Mouse (Mus musculus): ENCODE measurements around the gene Scgb3a1.

The Scgb3a1 gene

DNA sequence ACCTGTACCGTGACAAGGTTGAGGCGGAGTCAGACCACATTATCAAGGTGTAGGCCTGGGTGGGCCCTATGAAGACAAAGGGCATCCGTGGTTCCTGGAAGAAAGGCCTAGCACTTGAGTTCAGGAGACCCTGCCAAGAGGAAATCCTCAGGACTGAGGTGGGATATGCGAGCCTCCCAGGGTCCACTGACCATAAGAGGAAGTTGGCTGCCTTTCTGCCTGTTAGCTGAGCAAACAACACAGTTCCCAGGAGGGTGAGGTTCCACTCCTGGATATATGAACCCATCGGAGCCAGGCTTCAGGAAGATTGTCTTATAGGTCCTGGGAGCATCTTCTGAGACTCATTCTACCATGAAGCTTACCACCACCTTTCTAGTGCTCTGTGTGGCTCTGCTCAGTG is at the start of gene Scgb3a1:
Gene Scgb3a1, plus strand, starts transcription at position 301 of the 400 bp plus-strand sequence.
- DNase-seq (ENCODE audit: low read depth, low spot score): no peak

DNA sequence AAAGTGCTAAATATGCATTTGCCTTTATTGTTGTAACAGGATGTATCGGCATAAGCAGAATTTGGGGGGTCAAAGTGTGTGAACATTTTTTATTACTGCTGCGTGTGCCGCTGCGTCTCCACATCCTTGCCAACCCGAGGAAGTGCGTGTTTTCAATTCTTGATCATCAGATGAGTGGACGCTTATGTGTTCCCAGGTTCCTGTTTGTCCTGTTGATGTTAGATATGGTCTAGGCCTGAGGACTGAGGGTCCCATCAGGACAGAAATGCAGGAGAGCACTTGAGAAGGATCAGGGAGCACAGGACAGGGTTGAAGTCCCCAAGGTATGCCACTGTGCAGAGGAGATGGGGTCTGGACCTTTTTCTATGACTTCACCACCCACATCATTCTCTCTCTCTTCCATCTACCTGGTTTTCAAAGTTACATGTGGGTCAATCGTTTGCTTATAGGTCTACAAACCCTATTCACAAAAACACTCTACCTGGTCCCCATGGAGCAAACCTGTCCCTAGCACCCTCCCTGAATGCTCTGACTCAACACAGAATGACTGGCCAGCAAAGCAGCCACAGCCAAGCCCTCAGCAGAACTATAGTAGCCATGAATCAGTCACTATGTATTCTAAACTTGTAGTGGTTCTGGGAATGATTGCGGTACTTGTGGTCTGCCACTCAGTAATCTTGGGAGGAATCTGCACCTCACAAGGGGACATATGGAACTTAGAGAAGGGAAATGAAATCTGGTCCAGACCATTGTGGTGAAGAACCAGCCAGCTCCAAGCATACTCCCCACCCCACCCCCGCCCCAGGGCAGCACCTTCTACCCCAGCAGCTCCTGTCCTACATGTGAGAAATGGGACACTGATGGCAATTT is 47.3 kb upstream of the Scgb3a1 start:
- no peak for DNase-seq (ENCODE audit: low read depth, low spot score)

DNA sequence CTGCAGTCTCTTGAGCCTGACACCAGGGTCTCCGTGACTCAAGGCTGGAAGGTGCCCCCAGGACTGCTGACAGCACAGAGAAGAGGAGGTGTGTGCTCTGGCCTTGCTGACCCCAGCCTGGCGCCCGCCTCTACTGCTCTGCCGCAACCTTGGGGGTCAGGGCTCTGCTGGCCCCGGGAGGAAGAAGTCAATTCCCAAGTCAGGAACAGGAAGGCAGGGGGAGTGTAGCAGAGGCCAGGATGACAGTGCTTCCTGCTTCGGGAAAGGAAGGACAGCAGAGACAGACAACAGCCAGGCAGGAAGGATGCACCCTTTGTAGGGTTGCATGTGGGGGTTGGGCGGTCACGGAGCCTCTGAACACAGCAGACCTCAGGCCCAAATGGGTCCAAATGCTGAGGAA is 44.9 kb upstream of the Scgb3a1 start:
- no peak for DNase-seq (ENCODE audit: low read depth, low spot score)

DNA sequence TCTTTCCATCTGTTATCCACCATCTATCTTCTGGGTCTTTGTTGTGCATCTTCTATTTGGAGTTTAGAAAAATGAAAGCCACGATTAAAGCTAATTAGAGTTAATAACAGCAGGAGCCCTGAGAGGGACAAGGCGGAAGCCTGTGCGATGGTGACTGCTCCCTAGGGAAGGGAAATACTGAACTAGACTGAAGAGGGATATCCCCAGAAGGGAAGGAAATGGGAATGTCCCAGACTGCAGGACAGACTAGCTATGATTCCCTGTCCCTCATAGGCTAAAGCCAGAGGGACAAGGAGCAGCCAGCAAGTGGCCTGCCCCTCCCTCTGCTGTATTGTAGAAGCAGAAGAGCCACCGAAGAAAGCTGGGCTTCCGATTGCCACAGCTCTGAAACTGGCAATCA is 41.5 kb upstream of the Scgb3a1 start:
- no peak for DNase-seq (ENCODE audit: low read depth, low spot score)

DNA sequence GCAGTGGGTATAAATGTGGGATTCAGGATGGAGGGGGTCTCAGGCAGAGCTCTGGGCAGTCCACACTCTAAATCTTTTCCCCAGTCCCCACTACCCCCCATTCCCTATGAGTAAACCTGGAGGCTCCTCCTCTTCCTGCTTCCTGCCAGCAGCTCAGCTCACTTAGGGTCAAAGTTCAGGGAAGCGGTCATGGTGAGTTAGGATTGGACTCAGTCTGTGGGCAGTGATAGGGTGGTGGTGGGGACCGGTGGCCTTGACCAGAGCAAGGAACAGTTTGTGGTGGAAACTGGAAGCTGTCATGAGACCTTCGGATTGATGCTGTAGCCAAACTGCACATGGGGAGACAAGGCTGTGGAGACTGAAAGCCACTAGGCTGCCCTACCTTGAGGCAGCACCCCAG is 39.3 kb upstream of the Scgb3a1 start:
- DNase-seq (ENCODE audit: low read depth, low spot score): no peak

DNA sequence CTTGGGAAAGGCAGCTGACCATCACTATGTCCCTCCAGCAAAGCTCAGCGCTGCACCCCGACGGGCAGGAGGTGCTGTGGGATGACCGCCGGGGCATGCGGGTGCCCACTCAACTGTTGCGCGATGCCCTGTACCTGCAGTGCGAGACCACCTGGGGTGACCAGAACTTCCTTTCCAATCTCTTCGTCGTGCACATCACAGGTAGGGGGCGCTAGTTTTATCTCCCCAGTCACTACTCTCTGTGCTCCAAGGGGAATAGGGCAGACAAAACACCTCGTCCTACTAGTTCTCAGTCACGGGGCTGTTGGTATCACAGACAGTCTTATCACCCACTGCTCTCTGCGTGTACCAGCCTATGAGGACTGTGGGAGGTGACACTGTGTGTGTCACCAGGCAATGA is 37.5 kb upstream of the Scgb3a1 start:
- DNase-seq (ENCODE audit: low read depth, low spot score): no peak

DNA sequence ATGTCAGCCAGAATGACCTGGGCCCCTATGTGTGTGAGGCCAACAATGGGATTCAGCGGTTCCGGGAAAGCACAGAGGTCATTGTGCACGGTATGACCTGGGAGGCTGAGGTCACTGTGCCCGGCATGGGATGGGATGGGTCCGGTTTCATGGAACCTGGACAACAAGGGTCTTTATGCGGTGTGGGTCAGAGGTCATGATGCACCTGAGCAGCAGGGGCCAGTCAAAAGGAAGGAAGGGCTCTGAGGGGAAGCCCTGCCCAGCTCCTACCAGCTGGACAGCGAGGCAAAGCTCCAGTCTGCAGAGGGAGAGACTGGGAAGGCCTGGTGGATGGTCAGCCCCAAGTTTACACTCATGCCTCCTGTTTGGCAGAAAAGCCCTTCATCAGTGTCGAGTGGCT is 36.7 kb upstream of the Scgb3a1 start:
- DNase-seq (ENCODE audit: low read depth, low spot score): no peak

DNA sequence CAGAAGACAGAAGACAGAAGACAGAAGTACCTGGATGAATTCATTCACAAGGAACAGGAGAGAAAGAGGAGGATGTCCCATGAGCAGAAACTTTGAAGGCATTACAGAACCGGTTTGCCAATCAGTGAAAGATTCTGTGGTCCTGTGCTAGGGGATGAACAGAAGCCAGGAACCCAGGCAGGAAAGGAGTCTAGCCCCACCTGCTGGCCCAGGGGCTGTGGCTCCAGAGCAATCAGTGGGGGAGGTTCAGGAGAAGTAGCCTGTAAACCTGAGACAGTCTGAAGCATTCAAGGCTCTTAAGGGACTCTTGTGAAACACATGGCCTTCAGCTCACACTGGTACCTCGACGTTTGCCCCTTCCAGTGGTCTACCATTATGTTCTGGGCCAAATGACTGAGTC is 32.3 kb upstream of the Scgb3a1 start:
- no peak for DNase-seq (ENCODE audit: low read depth, low spot score)

DNA sequence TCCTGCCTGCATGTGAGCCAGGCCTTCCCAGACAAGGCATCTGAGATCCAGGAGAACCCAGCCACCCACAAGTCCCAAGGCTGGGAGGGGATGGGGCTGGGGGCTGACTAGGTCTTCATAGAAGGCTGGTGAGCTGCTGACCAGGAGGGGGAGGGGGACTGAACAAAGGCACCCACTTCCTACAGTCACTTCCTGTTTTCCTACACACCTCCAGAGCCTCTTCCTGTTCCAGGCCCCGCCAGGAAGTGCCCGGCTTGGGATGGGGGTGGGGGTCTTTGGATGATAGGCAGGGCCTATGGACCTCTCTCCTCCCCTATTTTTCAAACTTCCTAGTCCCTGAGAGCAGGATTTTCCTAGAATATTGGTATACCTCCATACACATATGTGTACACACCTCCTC is 31.2 kb upstream of the Scgb3a1 start:
- DNase-seq (ENCODE audit: low read depth, low spot score): no peak

DNA sequence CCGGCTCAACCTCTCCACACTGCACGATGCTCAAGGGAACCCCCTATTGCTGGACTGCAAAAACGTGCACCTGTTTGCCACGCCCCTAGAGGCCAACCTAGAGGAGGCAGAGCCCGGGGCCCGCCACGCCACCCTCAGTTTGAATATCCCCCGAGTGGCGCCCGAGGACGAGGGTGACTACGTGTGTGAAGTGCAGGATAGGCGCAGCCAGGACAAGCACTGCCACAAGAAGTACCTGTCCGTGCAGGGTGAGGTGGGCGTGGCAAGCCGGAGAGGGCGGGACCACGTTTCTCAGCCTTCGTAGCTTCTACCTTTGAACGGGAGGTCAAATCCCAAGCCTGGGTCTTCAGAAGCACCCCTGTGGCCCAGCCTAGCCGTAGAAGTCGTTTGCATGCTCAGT is 29.3 kb upstream of the Scgb3a1 start:
- no peak for DNase-seq (ENCODE audit: low read depth, low spot score)

DNA sequence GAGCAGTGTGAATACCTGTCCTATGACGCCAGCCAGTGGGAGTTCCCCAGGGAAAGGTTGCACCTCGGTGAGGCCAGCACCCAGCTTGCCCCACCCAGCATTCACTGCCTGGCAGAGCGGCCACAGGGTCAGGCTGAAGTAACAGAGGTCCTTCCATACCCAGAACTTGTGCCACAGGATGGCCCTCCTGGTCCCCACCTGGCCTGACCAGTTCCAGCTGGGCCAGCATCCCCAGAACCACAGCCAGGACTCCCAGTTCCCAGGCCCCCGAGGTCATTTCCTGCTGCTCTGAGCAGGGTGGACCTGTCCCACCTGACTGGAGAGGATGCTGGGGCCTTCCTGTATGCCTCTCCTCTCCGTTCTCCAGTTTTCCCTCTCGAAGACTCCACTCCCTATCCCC is 27.7 kb upstream of the Scgb3a1 start:
- no peak for DNase-seq (ENCODE audit: low read depth, low spot score)

DNA sequence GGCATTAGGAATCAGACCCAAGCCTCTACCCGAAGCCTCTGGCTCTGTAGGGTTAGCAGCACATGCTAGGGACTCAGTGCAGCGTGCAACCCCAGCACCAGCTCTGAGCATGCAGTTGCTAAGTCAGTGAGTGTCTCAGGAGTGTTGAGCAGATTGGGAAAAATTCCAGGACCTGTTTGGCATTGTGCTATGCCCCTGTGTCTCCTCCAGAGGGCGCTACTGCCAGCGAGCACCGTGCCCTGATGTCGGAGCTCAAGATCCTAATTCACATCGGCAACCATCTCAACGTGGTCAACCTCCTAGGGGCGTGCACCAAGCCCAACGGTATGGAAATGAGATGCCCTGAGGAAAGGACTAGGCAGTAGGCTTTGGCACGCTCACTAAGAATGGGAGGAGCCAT is 27.0 kb upstream of the Scgb3a1 start:
- no peak for DNase-seq (ENCODE audit: low read depth, low spot score)

DNA sequence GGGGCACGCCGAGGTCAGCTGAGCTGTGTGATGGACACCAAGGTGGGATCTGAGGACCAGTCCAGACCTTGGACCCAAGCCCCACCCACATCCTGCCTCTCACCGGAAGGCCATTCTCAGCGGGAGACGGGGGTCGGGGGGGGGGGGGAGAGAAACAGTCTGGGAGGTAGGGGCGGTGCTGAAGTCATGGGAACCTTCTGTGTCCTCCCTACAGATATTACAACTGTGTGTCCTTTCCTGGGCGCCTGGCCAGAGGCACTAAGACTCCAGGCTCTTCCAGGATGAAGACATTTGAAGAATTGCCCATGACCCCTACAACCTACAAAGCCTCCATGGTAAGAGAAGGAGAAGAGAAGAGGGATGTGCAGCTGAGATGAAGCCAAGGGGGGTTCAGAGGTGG is 17.7 kb upstream of the Scgb3a1 start:
- no peak for DNase-seq (ENCODE audit: low read depth, low spot score)

DNA sequence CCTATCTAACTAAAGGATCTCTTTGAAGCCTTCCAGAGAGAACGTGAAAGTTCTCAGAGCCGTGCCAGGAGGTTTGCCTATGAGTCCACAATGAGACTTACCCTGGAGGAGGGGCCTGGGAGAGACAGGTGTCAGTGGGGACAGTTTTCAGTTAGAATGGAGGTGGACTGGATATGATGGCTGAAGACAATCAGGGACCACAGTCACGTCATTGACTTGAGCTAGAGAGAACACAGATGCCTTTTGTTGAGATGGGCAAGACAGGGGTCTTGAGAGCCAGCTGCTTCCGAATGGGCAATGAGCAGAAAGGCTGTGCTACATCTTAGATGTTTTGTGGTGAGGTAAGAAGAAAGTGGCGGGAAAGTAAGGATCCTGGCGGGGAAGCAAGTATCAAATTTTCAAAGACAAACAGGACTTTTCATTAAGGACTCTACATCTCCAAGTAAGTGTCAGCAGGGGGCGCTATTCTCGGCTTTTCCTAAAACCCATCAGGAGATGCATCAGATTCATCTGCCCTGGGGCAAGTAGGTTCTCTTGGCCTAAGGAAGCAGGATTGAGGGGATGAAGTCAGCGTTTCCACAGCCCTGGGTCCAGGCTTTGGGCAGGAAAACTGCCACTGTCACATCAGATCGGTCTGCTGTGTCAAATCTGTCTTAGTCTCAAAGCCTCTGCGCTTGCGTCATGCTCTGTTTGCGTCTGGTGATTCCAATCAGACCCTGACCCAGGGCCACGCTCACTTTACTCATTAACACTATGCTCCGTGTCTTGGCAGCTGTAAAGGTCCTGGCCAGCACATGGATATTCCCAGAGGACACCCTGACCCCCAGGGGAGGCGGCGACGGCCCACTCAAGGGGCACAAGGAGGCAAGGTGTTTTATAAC is 13.1 kb upstream of the Scgb3a1 start:
- peak; percentile 35 for DNase-seq (ENCODE audit: low read depth, low spot score)

DNA sequence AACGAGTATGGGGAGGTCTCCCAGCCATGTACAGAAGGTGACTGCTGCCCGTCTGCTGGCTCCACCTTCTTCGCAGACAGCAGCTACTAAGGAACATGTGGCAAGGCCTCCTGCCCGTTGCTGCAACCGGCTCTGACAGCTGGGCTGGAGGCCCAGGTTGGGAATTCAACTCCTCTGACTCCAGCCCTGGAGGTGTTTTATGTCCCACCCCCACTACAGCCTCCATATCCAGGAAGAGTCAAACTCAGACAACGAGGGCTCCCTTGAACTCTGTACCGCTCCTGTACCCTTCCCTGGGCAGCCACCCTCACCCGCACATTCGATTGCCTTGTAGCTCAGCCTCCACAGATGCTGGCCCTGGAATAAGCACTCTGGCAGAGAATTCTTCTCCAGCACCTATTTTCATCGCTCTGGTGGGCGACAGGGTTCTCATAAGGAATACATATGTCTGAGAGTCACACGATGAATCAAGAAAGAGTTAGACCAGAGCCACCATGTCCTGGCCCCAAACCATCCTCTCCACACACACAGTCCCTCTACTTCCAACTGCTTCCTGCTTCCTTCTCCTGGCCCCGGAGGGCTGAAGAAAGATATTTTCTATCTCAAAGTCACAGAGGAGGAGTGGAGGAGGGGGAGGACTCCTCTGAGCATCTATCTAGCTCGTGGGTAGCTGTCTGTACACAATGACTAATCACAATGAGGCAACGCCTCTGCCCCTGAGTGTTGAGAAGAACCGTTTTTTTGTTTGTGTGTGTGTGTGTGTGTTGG is 12.2 kb upstream of the Scgb3a1 start:
- no peak for DNase-seq (ENCODE audit: low read depth, low spot score)

DNA sequence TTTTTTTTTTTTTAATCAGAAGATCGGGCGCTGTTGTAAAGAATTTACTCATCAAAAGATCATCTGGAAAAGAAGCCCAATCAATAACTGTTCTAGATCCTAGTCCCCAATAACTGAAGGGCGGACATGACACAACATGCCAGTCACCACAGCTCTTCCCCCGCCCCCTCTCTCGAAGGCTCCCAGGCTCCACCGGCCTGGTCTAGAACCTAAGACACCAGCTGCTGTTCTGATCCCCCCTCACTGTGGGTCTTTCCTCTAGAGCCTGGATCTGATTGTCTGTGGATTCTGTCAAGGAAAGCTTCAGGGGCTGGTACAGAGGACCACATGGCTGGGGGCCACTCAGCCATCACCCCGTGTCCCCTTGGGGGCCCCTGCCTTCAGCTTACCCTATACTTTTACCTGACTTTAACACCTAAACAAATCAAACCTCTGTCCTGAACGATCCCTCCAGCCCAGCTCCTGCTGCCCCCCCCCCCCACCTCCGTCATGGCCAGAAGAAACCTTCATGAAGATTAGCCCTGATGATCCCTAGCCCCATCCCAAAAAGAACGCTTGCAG is 11.6 kb upstream of the Scgb3a1 start:
- no peak for DNase-seq (ENCODE audit: low read depth, low spot score)

DNA sequence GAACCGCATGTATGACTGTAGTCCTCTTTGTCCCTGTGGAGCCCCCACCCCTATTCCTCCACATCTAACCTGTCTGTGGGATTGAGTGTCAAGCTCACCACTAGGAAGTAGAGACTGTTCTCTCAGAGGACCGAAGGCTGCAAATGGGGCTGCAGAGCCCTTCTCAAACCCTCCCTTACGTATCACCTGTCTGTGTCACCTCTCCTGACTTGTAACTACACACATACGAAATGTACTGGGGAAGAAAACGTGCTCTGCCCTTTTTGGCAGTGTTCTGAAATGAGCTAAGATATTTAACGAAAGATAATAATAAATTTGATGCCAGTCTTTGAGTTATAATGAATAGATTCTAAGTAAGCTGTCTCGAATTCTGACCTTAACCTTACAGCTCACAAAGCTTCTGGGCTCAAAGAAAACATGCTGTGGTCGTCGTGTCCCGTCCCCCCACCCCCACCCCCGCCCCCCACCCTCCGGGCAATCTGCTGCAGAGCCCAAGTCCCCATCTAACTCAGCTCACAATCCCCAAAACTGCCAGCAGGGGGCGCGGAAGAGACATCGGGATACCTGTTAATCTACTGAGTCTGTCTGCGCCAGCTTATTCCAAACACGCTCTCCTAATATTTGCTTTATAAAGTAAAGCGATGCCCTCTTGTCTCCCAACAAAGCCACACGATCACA is 10.9 kb upstream of the Scgb3a1 start:
- peak; percentile 85 for DNase-seq (ENCODE audit: low read depth, low spot score)

DNA sequence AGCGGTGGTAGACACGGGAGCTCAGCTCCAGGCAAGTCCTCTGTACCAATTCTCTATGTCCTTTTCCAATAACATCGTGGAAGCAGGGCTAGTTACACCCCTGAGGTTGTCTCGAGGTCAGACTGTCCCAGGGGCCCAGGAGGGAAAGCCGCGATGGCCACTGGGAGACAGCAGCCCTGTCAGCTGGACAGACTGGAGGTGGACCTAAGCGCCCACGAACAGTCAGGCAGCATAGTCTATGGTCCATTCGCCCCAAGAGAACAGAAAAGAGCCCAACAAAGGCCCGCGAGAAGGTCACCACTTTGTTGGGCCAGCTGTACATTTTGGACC is 10.4 kb upstream of the Scgb3a1 start:
- DNase-seq (ENCODE audit: low read depth, low spot score): no peak

DNA sequence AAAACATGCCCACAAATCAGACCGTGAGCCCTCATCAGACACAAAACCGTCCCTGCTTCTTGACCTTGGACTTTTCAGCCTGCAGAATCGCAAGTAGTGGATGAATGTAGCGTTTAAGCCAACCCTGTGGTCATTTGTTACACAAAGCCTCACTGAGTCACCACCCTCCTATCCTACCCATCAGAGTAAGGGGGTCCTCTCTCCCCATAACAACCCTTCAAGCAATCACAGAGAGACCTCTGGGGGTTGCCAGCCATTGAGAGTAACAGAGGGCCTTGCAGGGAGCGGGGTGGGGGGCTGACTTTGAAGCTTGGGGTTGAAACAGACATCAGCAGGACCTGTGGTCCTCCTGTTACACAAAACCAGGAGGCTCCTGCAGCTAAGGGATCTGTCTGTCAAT is 8.8 kb upstream of the Scgb3a1 start:
- no peak for DNase-seq (ENCODE audit: low read depth, low spot score)

DNA sequence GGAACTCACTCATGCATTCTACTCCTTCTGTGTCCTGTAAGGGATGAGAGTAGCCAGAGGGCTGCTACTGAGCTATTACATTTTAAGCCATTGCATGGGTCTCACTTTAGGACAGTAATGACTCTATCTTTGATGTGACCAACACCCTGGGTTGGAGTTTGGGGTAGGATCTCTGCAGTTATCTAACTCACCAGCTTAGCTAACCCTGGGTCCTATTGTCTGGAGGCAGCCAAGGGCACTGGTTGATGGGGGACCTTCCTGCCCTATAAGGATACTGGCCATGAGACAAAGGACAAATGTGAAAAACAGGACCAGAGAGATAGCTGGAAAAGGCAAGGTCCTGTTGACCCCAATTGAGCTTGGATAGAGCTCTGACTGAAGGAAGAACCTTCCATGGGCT is 7.9 kb upstream of the Scgb3a1 start:
- DNase-seq (ENCODE audit: low read depth, low spot score): no peak

DNA sequence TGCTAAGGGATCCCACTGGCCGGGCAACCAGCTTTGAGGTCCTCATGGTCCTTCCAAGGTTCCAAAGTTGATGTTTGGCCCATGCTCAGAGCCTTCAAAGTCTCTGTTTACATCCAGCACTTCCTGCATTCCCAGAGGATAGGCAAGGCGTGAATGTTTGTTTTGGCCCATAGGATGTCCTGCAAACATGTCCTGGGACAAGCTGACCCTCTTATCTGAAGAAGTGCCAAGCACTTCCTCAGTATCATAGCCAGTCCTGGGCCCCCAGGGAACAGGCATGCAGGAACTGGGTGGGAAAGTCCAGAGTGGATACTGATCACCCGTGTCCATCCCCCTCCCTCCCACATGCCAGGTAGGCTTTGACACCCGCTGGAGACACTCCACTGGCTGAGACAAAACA is 5.3 kb upstream of the Scgb3a1 start:
- DNase-seq (ENCODE audit: low read depth, low spot score): no peak

Measured in retina, postnatal 7 days (tissue).